Mouse (Mus musculus) heart, embryonic 12.5 days (tissue): Measurements from ENCODE around the gene Olfr685. TPM values are rescaled to one million over a fixed set of nuclear protein-coding genes. Genes with fewer than 3 reads are reported as not detected.

Source experiments
- polyA plus RNA-seq: library from polyadenylated mRNA; unstranded; fragments of >200 nt; fragmentation: Nextera tagmentation; extraction: Ambion mirVana; gene quantifications from 2 replicates; pipeline ENCODE4 v1.2.1, GENCODE M21; 2016

Gene Olfr685
- polyA plus RNA-seq, 1 experiment from 2014 or later = not detected

Other genes starting within 250 kb of the Olfr685 start
- not detected in 2 replicates for gene Olfr670, start 223.4 kb downstream of the Olfr685 start, polyA plus RNA-seq
- not detected in 2 replicates for gene Olfr671, start 206.9 kb downstream of the Olfr685 start, polyA plus RNA-seq
- not detected in 2 replicates for gene Olfr672, start 184.0 kb downstream of the Olfr685 start, polyA plus RNA-seq
- gene Olfr675, start 157.6 kb downstream of the Olfr685 start, polyA plus RNA-seq = not detected in 2 replicates
- gene Olfr676, start 153.3 kb downstream of the Olfr685 start, polyA plus RNA-seq = not detected in 2 replicates
- not detected in 2 replicates for gene Olfr677, start 134.6 kb downstream of the Olfr685 start, polyA plus RNA-seq
- gene Olfr678, start 121.5 kb downstream of the Olfr685 start, polyA plus RNA-seq = not detected in 2 replicates
- gene Olfr679, start 104.8 kb downstream of the Olfr685 start, polyA plus RNA-seq = not detected in 2 replicates
- not detected in 2 replicates for gene Olfr680-ps1, start 93.2 kb downstream of the Olfr685 start, polyA plus RNA-seq
- gene Olfr681, start 69.2 kb downstream of the Olfr685 start, polyA plus RNA-seq = not detected in 2 replicates
- not detected in 2 replicates for gene Olfr683, start 39.0 kb downstream of the Olfr685 start, polyA plus RNA-seq
- gene Olfr684, start 22.4 kb downstream of the Olfr685 start, polyA plus RNA-seq = not detected in 2 replicates
- gene Olfr686, start 21.5 kb upstream of the Olfr685 start, polyA plus RNA-seq = not detected in 2 replicates
- not detected in 2 replicates for gene Olfr688, start 102.1 kb upstream of the Olfr685 start, polyA plus RNA-seq
- not detected in 2 replicates for gene Olfr689, start 125.2 kb upstream of the Olfr685 start, polyA plus RNA-seq
- gene Olfr690, start 148.1 kb upstream of the Olfr685 start, polyA plus RNA-seq = not detected in 2 replicates
- not detected in 2 replicates for gene Olfr691, start 156.3 kb upstream of the Olfr685 start, polyA plus RNA-seq
- gene Olfr692, start 182.2 kb upstream of the Olfr685 start, polyA plus RNA-seq = not detected in 2 replicates
- gene Gm5901, start 189.0 kb upstream of the Olfr685 start, polyA plus RNA-seq = not detected in 2 replicates
- gene Fam160a2, start 214.0 kb upstream of the Olfr685 start, polyA plus RNA-seq = 34.0 and 36.2 TPM in 2 replicates
- not detected in 2 replicates for gene Cnga4, start 218.6 kb upstream of the Olfr685 start, polyA plus RNA-seq
- not detected in 2 replicates for gene Cckbr, start 239.7 kb upstream of the Olfr685 start, polyA plus RNA-seq